Mouse (Mus musculus) liver, adult 2 months (tissue): ENCODE results near the gene Gm20741. TPM values are rescaled to one million over a fixed set of nuclear protein-coding genes. Genes with fewer than 3 reads are reported as not detected.

ENCODE experiments used
- DNase-seq: peaks from one replicate; pipeline ENCODE4 v3.0.0-alpha.2; 2011; ENCODE audit warnings: low read depth, low spot score; ENCODE audit errors: extremely low read depth
- H3K27ac ChIP-seq: fragments of 200-500 bp; replicated peaks from 2 replicates; pipeline ENCODE4 v1.5.1; 2012; ENCODE audit warnings: low read depth, mild to moderate bottlenecking, control low read depth, inconsistent platforms, low read length; ENCODE audit not compliant: insufficient read depth
- H3K27me3 ChIP-seq: fragments of 200-500 bp; 2 replicates; pipeline ENCODE4 v1.6.1; 2012; ENCODE audit warnings: mild to moderate bottlenecking, moderate library complexity, low read length, inconsistent platforms; ENCODE audit not compliant: control insufficient read depth, insufficient read depth
- H3K36me3 ChIP-seq: fragments of 200-500 bp; 2 replicates; pipeline ENCODE4 v1.6.1; 2012; ENCODE audit warnings: low read length, inconsistent platforms; ENCODE audit not compliant: control insufficient read depth, insufficient read depth
- H3K4me1 ChIP-seq: fragments of 200-500 bp; 2 replicates; pipeline ENCODE4 v1.6.1; 2011; ENCODE audit warnings: low read length; ENCODE audit not compliant: control insufficient read depth, insufficient read depth
- H3K4me3 ChIP-seq: fragments of 200-500 bp; 2 replicates; pipeline ENCODE4 v1.5.1; 2011; ENCODE audit warnings: low read depth, mild to moderate bottlenecking, control low read depth, low read length, moderate library complexity; ENCODE audit not compliant: insufficient read depth
- H3K79me2 ChIP-seq: fragments of 200-500 bp; 2 replicates; pipeline ENCODE4 v1.6.1; 2012; ENCODE audit warnings: inconsistent platforms, mild to moderate bottlenecking, low read length, moderate library complexity; ENCODE audit not compliant: control insufficient read depth, insufficient read depth
- H3K9ac ChIP-seq: fragments of 200-500 bp; 2 replicates; pipeline ENCODE4 v1.6.1; 2012; ENCODE audit warnings: low read depth, mild to moderate bottlenecking, control low read depth, inconsistent platforms, low read length
- CTCF ChIP-seq: fragments of 200-500 bp; IDR thresholded peaks from 2 replicates; pipeline ENCODE4 v1.5.1; 2011; ENCODE audit warnings: low read depth, low read length, control low read depth
- POLR2A ChIP-seq: fragments of 200-500 bp; IDR thresholded peaks from 2 replicates; pipeline ENCODE4 v1.6.1; 2011; ENCODE audit warnings: low read length, control low read depth; ENCODE audit not compliant: insufficient read depth; ENCODE audit errors: extremely low read depth
- WGBS: fragments of 180-500 bp; shearing (Covaris S2); methylation state at CpG from one replicate; pipeline ENCODE4 v1.1.7; 2018; 5-methylcytosine and 5-hydroxymethylcytosine counted together
- polyA plus RNA-seq: library from polyadenylated mRNA; depleted of rRNA; stranded (reverse); fragments of >200 nt; gene quantifications from 2 replicates; pipeline ENCODE4 v1.2.3, GENCODE M21; 2012; rRNA removed
- total RNA-seq: library from RNA; depleted of rRNA; stranded (reverse); fragments of >200 nt; gene quantifications from 2 replicates; pipeline ENCODE4 v1.2.3, GENCODE M21; 2014; rRNA removed

The Gm20741 gene
- total RNA-seq (not detected in 2 replicates), polyA plus RNA-seq (not detected in 2 replicates)

DNA sequence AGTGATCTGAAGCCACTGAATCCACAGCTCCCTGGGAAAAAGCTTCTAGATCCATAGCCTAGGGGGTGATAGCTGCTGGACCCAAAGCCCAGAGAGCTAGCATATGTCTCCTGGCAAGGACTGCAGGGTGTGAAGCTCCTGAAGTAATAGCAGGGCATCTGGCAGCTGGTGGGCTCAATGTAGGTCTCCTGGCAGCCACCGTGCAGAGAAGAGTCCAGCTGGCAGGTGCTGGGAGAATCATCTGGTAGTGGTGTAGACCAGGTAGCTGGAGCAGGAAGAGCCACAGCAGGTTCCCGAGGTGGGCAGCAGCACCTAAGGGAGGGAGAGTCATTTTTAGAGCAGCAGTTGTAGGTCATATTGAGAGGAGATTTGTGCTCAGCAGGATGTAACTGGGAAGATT lies at the start of gene Gm20741:
Gm20741 (minus strand) TSS at position 394 of the 400 bp plus-strand sequence.
- no peak within 1 kb of the TSS for H3K9ac ChIP-seq
- no peak for DNase-seq
- no peak within 1 kb of the TSS for H3K4me3 ChIP-seq
- H3K27me3 ChIP-seq, result no peaks in the 10 kb centered on the region
- no peaks in the 10 kb centered on the region for H3K79me2 ChIP-seq
- H3K4me1 ChIP-seq, result no peaks in the 10 kb centered on the region
- WGBS, result 81% methylated on average over 2 of the region's 2 CpGs
- no peak within 1 kb of the TSS for H3K27ac ChIP-seq
- no peaks in the 10 kb centered on the region for H3K36me3 ChIP-seq
- no peak for TF ChIP-seq POLR2A
- TF ChIP-seq CTCF, result no peak

- Histone ChIP-seq H3K4me1 (peaks cover 3% of the 10 kb centered on the region), H3K27ac (no peak overlapping the region), H3K9ac (no peak overlapping the region), H3K4me3 (no peak overlapping the region), H3K27me3 (no peaks in the 10 kb centered on the region), H3K79me2 (no peaks in the 10 kb centered on the region), H3K36me3 (no peaks in the 10 kb centered on the region)
- peak; percentile 43 for DNase-seq
- WGBS, result 8% methylated on average over 5 of the region's 5 CpGs
- TF ChIP-seq POLR2A (no peak), CTCF (peak; percentile 53)
Measured at GRCm38 (mm10) chr16:88851450-88851849, 39.4 kb upstream of the Gm20741 start.

- no peaks in the 10 kb centered on the region for H3K79me2 ChIP-seq
- H3K9ac ChIP-seq, result no peak overlapping the region
- no peaks in the 10 kb centered on the region for H3K36me3 ChIP-seq
- DNase-seq, result peak; percentile 6
- peaks cover 6% of the 10 kb centered on the region for H3K4me1 ChIP-seq
- no peak overlapping the region for H3K27ac ChIP-seq
- WGBS, result 29% methylated on average over 4 of the region's 4 CpGs
- no peaks in the 10 kb centered on the region for H3K27me3 ChIP-seq
- TF ChIP-seq CTCF (no peak), POLR2A (no peak)
- H3K4me3 ChIP-seq, result no peak overlapping the region
Measured at GRCm38 (mm10) chr16:88848558-88848957, 36.5 kb upstream of the Gm20741 start.

DNA sequence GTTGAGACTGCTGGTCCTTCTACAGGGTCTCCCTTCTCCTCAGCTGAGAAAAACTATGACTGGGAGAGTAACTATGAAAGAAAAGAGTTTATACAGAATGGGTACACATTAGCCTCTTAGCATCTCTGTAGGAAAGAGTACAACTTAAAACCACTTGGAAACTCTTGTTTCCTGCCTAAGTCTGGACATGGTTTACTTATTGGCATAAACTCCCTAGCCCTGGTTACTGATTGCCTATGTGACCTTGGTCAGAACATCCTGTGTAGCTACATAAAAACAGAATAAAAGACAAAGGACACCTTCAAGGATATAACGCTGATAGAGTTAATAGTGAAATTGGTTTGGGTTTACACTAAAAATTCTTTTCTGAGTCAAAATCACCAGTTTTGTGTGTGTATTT lies 35.3 kb upstream of the Gm20741 start:
- Histone ChIP-seq H3K36me3 (no peaks in the 10 kb centered on the region), H3K27me3 (no peaks in the 10 kb centered on the region), H3K79me2 (no peaks in the 10 kb centered on the region), H3K27ac (no peak overlapping the region), H3K9ac (no peak overlapping the region), H3K4me1 (peaks cover 11% of the 10 kb centered on the region), H3K4me3 (no peak overlapping the region)
- TF ChIP-seq CTCF (no peak), POLR2A (no peak)
- WGBS, result 37% methylated on average over 1 of the region's 1 CpGs
- DNase-seq, result peak; percentile 39

DNA sequence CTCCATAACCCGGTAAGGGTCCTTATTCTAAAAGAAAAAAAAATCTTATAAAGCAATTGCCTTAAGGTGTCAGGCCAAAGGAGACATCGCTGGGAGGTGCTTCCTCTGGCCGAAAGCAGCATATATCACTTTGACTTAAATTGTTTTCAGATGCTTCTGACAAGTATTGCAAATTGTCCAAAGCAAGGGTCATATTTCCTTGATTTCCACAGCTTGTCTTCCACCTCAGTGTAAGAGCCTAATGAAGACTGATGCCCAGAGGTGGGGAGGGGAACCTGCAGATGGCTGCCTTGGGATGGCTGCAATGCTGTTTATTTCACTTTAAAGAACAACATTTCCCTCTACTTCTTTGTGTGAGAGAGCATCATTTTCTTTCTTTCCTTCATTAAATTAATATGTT lies 15.0 kb upstream of the Gm20741 start:
- Histone ChIP-seq H3K9ac (no peak overlapping the region), H3K27ac (no peak overlapping the region), H3K4me3 (no peak overlapping the region), H3K79me2 (no peaks in the 10 kb centered on the region), H3K36me3 (no peaks in the 10 kb centered on the region), H3K4me1 (no peaks in the 10 kb centered on the region), H3K27me3 (no peaks in the 10 kb centered on the region)
- 91% methylated on average over 3 of the region's 3 CpGs for WGBS
- no peak for DNase-seq
- TF ChIP-seq CTCF (no peak), POLR2A (no peak)

DNA sequence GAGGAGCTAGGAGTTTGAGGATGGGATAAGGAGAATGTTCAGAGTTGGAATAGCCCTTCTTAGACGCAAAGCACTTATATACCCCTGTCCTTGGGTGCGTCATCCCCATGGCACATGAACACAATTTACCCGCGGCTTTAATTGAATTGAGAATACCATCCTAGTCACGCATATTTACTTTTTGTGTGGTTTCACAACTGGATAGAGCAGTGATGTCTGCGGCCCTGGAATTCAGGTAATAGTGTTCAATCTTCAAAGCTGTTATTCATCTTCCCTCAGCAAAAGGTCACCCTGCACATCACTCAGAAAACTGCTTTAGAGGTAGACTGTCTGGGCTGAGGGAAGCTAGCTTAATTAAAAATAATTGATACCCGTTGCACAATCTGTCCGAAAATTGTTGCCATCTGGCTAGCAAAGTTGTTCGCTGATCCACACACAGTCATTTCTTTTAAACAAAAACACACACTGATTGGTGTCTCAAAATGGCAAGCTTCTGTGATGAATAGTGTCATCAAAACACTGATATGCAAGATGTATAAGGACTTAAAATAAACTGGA lies 14.2 kb upstream of the Gm20741 start, which contains the start of gene Krtap14:
Krtap14 (minus strand) TSS at position 51 of the 558 bp plus-strand sequence.
- Histone ChIP-seq H3K79me2 (no peaks in the 10 kb centered on the region), H3K4me1 (no peaks in the 10 kb centered on the region), H3K9ac (no peak within 1 kb of the TSS), H3K4me3 (no peak within 1 kb of the TSS), H3K36me3 (no peaks in the 10 kb centered on the region), H3K27ac (no peak within 1 kb of the TSS), H3K27me3 (no peaks in the 10 kb centered on the region)
- 86% methylated on average over 9 of the region's 9 CpGs for WGBS
- no peak for DNase-seq
- TF ChIP-seq CTCF, result no peak
- TF ChIP-seq POLR2A, result no peak
